Mouse (Mus musculus) spleen, postnatal 10 days (tissue): ENCODE measurements around the gene Rrbp1.

Source experiments
- DNase-seq, 2 experiments: peaks; one replicate each; pipeline ENCODE4 v3.0.0; 2021 to 2022; ENCODE audit warnings: low spot score in 2 of 2

Rrbp1 gene

GRCm38 (mm10) chr2:144011080-144011551 is at the start of gene Rrbp1:
Gene Rrbp1, minus strand, starts transcription at chr2:144011263.
- DNase-seq: peak; percentile 93 to 98

- DNase-seq: no peak
These were observed 46.7 kb upstream of the Rrbp1 start for GRCm38 (mm10) chr2:144057735-144058134.

GRCm38 (mm10) chr2:144052410-144053065 is 41.5 kb upstream of the Rrbp1 start:
- no peak for DNase-seq

GRCm38 (mm10) chr2:144050861-144051260 is 39.8 kb upstream of the Rrbp1 start:
- DNase-seq: peak in 1 of 2 experiments; percentile 40

- no peak for DNase-seq
These were observed 39.1 kb upstream of the Rrbp1 start for GRCm38 (mm10) chr2:144050146-144050680.

- DNase-seq: no peak
These were observed 35.9 kb upstream of the Rrbp1 start for GRCm38 (mm10) chr2:144046916-144047315.

- DNase-seq: no peak
These were observed 34.9 kb upstream of the Rrbp1 start for GRCm38 (mm10) chr2:144045756-144046560.

GRCm38 (mm10) chr2:144044726-144045125 is 33.7 kb upstream of the Rrbp1 start:
- DNase-seq: no peak

- no peak for DNase-seq
These were observed 21.6 kb upstream of the Rrbp1 start, which contains the start of gene Banf2 for GRCm38 (mm10) chr2:144032664-144033063. Gene Banf2, plus strand, starts transcription at chr2:144033059.

GRCm38 (mm10) chr2:144030791-144031190 is 19.7 kb upstream of the Rrbp1 start:
- DNase-seq: no peak

- no peak for DNase-seq
These were observed 15.4 kb upstream of the Rrbp1 start for GRCm38 (mm10) chr2:144026456-144026855.

- no peak for DNase-seq
These were observed 14.3 kb upstream of the Rrbp1 start for GRCm38 (mm10) chr2:144025361-144025760.

- no peak for DNase-seq
These were observed 11.4 kb upstream of the Rrbp1 start for GRCm38 (mm10) chr2:144022441-144022840.

GRCm38 (mm10) chr2:144019971-144020370 is 8.9 kb upstream of the Rrbp1 start:
- DNase-seq: no peak

- no peak for DNase-seq
These were observed 4.8 kb upstream of the Rrbp1 start for GRCm38 (mm10) chr2:144015861-144016260.

GRCm38 (mm10) chr2:144014481-144014880 is 3.4 kb upstream of the Rrbp1 start:
- DNase-seq: no peak

GRCm38 (mm10) chr2:144014051-144014450 is 3.0 kb upstream of the Rrbp1 start:
- no peak for DNase-seq

GRCm38 (mm10) chr2:144010282-144011044 is 600 bp downstream of the Rrbp1 start:
- DNase-seq: peak; percentile 91 to 92

GRCm38 (mm10) chr2:144009551-144010281 is 1.3 kb downstream of the Rrbp1 start:
- DNase-seq: peak in 1 of 2 experiments; percentile 49

- no peak for DNase-seq
These were observed 2.0 kb downstream of the Rrbp1 start for GRCm38 (mm10) chr2:144009081-144009480.

GRCm38 (mm10) chr2:144007211-144007610 is 3.9 kb downstream of the Rrbp1 start:
- no peak for DNase-seq
